Mouse (Mus musculus): ENCODE results near the gene Igfbp6. TPM values are rescaled to one million over a fixed set of nuclear protein-coding genes. Genes with fewer than 3 reads are reported as not detected.

The Igfbp6 gene
- polyA plus RNA-seq, 1 experiment: 10.9 TPM

DNA sequence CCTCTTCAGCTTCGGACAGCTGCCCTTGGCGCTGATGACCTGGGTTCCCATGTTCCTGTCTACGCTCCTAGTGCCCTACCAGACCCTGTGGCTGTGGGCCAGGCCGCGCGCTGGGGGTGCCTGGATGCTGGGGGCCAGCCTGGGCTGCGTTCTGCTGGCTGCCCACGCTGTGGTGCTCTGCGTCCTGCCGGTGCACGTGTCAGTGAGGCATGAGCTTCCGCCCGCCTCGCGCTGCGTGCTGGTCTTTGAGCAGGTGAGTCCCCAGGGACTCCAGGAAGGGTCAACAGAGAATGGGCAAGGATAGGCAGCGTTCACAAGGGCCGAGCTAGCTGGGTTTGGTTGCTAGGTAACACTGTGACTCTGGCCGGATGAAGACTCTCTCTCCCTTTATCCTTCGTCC lies 12.7 kb downstream of the Igfbp6 start:
- TF ChIP-seq CTCF (IDR thresholded peaks at IDR 0.05; ENCODE audit: extremely low read depth, insufficient read depth, insufficient read length, insufficient replicate concordance): no peak
- no peak for TF ChIP-seq POLR2A (IDR thresholded peaks at IDR 0.05; ENCODE audit: low read depth, low read length)
- Histone ChIP-seq H3K36me3 (ENCODE audit: control insufficient read depth, insufficient read depth, low read length) (no peaks in the 10 kb centered on the region), H3K4me1 (ENCODE audit: control insufficient read depth, insufficient read depth, insufficient read length) (no peaks in the 10 kb centered on the region), H3K27ac (ENCODE audit: insufficient read depth, low read length) (no peak overlapping the region), H3K27me3 (ENCODE audit: control insufficient read depth, insufficient read depth, low read length) (no peaks in the 10 kb centered on the region), H3K4me3 (ENCODE audit: extremely low read depth, insufficient read depth, insufficient read length) (no peak overlapping the region)
- no peak for DNase-seq (ENCODE audit: low read depth in 1 of 2, low spot score in 2 of 2)
- WGBS: 91% methylated on average over 20 of the region's 20 CpGs

DNA sequence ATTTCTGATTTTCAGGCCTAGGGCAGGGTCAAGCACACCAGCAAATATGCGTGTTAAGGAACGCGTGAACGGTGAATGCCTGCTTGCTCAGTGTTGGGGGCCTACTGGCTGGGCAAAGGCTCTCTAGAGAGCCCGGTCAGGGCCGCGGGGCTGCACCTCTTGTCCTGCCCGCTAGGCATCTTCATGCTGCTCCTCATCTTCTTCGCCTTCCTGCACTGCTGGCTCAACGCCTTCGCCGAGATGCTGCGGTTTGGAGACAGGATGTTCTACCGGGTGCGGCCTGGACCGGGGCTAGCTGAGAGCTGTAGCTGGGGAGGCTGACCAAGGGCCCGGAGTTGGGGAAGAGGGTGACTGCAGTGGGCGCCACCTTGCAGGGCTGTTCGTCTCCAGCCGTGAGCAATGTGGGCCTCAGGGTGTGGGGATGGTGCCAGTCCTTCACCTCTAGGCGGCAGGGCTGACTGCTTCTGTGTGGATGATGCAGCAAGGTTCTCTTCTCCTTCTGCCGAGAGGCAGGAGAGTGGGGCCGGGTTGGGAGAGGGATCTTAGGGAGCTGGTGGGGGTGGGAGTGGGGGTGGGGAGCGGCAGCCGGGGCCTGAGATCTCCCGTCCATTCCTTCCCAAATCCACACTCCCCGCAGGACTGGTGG lies 16.4 kb downstream of the Igfbp6 start:
- H3K36me3 ChIP-seq (ENCODE audit: control insufficient read depth, insufficient read depth, low read length): no peaks in the 10 kb centered on the region
- DNase-seq (ENCODE audit: low read depth in 1 of 2, low spot score in 2 of 2): no peak
- WGBS: 74% methylated on average over 27 of the region's 27 CpGs
- no peaks in the 10 kb centered on the region for H3K4me1 ChIP-seq (ENCODE audit: control insufficient read depth, insufficient read depth, insufficient read length)
- no peaks in the 10 kb centered on the region for H3K27me3 ChIP-seq (ENCODE audit: control insufficient read depth, insufficient read depth, low read length)
- H3K27ac ChIP-seq (ENCODE audit: insufficient read depth, low read length): no peak overlapping the region
- TF ChIP-seq CTCF (IDR thresholded peaks at IDR 0.05; ENCODE audit: extremely low read depth, insufficient read depth, insufficient read length, insufficient replicate concordance) (no peak), POLR2A (IDR thresholded peaks at IDR 0.05; ENCODE audit: low read depth, low read length) (no peak)
- H3K4me3 ChIP-seq (ENCODE audit: extremely low read depth, insufficient read depth, insufficient read length): no peak overlapping the region

DNA sequence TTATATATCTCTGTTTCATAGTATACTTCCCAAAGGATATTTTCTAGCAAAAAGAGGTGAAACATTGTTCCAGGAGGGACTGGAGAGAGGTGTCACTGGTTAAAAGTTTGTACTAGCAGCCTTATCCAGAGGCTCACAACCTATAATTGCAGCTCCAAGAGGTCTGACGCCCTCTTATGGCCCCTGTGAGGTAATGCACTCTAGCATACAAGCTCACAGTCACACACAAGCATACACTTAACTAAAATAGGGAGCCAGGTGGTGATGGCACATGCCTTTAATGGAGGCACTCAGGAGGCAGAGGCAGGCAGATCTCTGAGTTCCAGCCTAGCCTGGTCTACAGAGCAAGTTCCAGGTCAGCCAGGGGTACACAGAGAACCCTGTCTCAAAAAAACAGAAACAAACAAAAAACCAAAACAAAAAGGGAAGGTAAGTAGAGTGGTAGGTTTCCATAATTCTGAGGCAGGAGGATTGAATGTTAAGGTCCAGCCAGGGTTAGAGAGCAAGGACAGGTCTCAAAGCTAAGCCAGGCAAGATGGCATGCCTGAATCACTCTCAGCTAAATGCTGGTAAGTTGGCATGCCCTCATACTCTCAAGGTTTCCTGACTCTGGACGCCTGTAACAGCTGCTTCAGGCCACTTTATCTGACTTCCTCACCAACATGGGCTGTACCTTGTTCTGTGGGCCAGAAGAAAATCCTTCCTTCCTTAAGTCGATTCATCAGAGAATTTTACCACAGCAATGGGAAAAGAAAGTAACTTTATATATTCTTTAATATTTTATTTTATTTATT lies 19.9 kb downstream of the Igfbp6 start:
- Histone ChIP-seq H3K4me3 (ENCODE audit: extremely low read depth, insufficient read depth, insufficient read length) (no peak overlapping the region), H3K27ac (ENCODE audit: insufficient read depth, low read length) (no peak overlapping the region), H3K36me3 (ENCODE audit: control insufficient read depth, insufficient read depth, low read length) (no peaks in the 10 kb centered on the region), H3K27me3 (ENCODE audit: control insufficient read depth, insufficient read depth, low read length) (no peaks in the 10 kb centered on the region), H3K4me1 (ENCODE audit: control insufficient read depth, insufficient read depth, insufficient read length) (no peaks in the 10 kb centered on the region)
- 32% methylated on average over 3 of the region's 3 CpGs for WGBS
- TF ChIP-seq CTCF (IDR thresholded peaks at IDR 0.05; ENCODE audit: extremely low read depth, insufficient read depth, insufficient read length, insufficient replicate concordance) (no peak), POLR2A (IDR thresholded peaks at IDR 0.05; ENCODE audit: low read depth, low read length) (no peak)
- DNase-seq (ENCODE audit: low read depth in 1 of 2, low spot score in 2 of 2): no peak

DNA sequence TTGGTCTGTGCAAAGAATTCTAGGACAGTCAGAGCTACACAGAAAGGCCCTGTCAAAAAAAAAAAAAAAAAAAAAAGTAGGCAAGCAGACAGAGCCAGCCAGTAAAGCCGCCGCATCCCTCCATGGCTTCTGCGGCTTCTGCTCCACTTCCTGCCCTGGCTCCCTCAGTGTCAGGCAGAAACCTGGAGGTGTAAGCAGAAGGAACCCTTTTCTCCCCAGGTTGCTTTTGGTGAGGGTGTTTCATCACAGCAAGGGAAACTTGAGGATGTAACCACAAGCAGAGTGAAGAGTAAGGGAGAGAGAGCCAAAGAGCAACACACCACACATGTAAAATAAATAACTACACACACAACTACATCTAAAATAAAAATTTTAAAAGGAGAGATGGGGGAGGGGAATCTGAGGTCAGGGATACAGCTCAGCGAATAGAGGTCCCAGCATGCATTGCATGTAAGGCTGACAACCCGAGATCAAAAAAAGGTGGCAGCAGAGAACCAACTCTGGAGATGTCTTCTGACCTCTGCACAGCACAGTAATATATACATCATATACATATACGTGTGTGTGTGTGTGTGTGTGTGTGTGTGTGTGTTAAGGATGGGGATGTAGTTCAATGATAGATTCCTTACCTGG lies 21.4 kb downstream of the Igfbp6 start:
- H3K27ac ChIP-seq (ENCODE audit: insufficient read depth, low read length): no peak overlapping the region
- 11% methylated on average over 6 of the region's 6 CpGs for WGBS
- H3K4me1 ChIP-seq (ENCODE audit: control insufficient read depth, insufficient read depth, insufficient read length): no peaks in the 10 kb centered on the region
- H3K27me3 ChIP-seq (ENCODE audit: control insufficient read depth, insufficient read depth, low read length): no peaks in the 10 kb centered on the region
- TF ChIP-seq POLR2A (IDR thresholded peaks at IDR 0.05; ENCODE audit: low read depth, low read length): no peak
- TF ChIP-seq CTCF (IDR thresholded peaks at IDR 0.05; ENCODE audit: extremely low read depth, insufficient read depth, insufficient read length, insufficient replicate concordance): no peak
- no peaks in the 10 kb centered on the region for H3K36me3 ChIP-seq (ENCODE audit: control insufficient read depth, insufficient read depth, low read length)
- no peak for DNase-seq (ENCODE audit: low read depth in 1 of 2, low spot score in 2 of 2)
- no peak overlapping the region for H3K4me3 ChIP-seq (ENCODE audit: extremely low read depth, insufficient read depth, insufficient read length)

DNA sequence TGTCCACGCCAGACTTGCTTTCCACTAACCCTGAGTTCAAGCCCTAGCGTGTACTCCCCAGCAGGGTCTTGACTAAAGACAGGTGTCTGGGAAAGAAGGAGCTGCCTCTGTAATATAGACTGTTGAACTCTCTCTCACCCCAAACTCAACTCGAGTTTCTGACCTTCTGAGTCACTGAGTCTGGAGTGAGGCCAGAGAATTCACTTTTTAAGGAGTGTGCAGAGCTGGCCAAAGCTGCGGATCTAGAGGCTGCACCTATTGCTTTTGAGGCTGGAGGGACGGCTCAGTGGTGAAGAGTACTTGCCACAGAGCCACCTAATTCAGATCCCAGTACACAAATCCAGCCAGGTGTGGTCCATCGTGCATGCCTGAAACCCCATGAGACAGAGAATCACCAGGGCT lies 23.5 kb downstream of the Igfbp6 start:
- no peak for TF ChIP-seq CTCF (IDR thresholded peaks at IDR 0.05; ENCODE audit: extremely low read depth, insufficient read depth, insufficient read length, insufficient replicate concordance)
- no peak for TF ChIP-seq POLR2A (IDR thresholded peaks at IDR 0.05; ENCODE audit: low read depth, low read length)
- Histone ChIP-seq H3K27ac (ENCODE audit: insufficient read depth, low read length) (no peak overlapping the region), H3K4me1 (ENCODE audit: control insufficient read depth, insufficient read depth, insufficient read length) (no peaks in the 10 kb centered on the region), H3K36me3 (ENCODE audit: control insufficient read depth, insufficient read depth, low read length) (no peaks in the 10 kb centered on the region), H3K4me3 (ENCODE audit: extremely low read depth, insufficient read depth, insufficient read length) (no peak overlapping the region), H3K27me3 (ENCODE audit: control insufficient read depth, insufficient read depth, low read length) (no peaks in the 10 kb centered on the region)
- DNase-seq (ENCODE audit: low read depth in 1 of 2, low spot score in 2 of 2): no peak
- 74% methylated on average over 6 of the region's 6 CpGs for WGBS

DNA sequence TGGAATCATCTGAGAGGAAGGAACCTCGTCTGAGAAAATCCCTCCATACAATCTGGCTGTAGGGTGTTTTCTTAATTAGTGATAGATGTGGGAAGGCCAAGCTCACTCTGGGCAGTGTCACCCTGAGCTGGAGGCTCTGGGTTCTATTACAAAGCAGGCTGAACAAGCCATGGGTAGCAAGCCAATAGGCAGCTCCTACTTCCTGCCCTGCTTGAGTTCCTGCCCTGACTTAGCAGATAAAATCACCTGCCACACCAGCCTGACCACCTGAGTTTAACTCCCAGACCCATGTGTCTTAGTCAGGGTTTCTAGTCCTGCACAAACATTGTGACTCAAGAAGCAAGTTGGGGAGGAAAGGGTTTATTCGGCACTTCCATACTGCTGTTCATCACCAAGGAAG lies 24.9 kb downstream of the Igfbp6 start:
- WGBS: 65% methylated on average over 2 of the region's 2 CpGs
- no peak overlapping the region for H3K4me3 ChIP-seq (ENCODE audit: extremely low read depth, insufficient read depth, insufficient read length)
- H3K27ac ChIP-seq (ENCODE audit: insufficient read depth, low read length): no peak overlapping the region
- H3K36me3 ChIP-seq (ENCODE audit: control insufficient read depth, insufficient read depth, low read length): no peaks in the 10 kb centered on the region
- TF ChIP-seq CTCF (IDR thresholded peaks at IDR 0.05; ENCODE audit: extremely low read depth, insufficient read depth, insufficient read length, insufficient replicate concordance) (no peak), POLR2A (IDR thresholded peaks at IDR 0.05; ENCODE audit: low read depth, low read length) (no peak)
- H3K4me1 ChIP-seq (ENCODE audit: control insufficient read depth, insufficient read depth, insufficient read length): no peaks in the 10 kb centered on the region
- DNase-seq (ENCODE audit: low read depth in 1 of 2, low spot score in 2 of 2): no peak
- H3K27me3 ChIP-seq (ENCODE audit: control insufficient read depth, insufficient read depth, low read length): no peaks in the 10 kb centered on the region
